Mouse (Mus musculus) bone marrow macrophage, adult 2 months (primary cell): ENCODE results near the gene Ggps1.
A peak's percentile ranks its signal among the peaks of the same experiment; 100 is the strongest.

Experiments
- CTCF ChIP-seq: IDR thresholded peaks from 2 replicates; pipeline ENCODE4 v1.5.1; 2012; ENCODE audit warnings: low read depth, mild to moderate bottlenecking, low read length, moderate library complexity
- POLR2A ChIP-seq: IDR thresholded peaks from 2 replicates; pipeline ENCODE4 v1.6.1; 2012; ENCODE audit warnings: mild to moderate bottlenecking, low read depth, low read length, borderline replicate concordance

DNA sequence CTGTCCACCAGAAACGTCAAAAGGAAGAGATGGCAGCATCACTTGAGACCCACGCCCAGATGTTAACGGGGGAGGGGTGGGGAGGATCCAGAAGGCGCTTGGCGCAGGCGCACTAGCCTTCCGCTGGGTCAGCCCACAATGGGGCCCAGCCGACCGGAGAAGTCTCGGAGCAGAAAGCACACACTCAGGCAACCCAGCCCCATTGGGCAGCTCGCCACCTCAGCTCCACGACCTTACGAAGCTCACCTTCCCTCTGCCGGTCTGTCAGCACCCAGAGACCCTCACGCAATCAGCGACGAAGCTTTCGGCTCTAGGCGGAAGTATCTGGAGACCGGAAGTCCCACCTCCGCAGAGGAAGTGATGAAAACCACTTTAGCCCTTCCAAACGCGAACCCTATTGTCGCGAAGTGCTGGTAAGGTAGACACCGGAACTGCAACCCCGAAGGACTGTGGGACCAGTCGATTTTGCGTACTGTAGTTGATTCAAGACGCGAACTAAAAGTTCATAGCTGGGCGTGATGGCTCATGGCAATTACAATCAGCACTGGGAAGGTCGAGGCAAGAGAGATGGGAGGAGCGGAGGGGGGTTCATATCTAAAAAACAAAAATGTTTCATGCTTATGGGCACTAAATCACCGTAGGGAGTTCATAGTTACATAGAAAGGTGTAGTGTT is 23.9 kb downstream of the Ggps1 start, which contains the start of gene Tbce:
- TF ChIP-seq POLR2A (peak; percentile 64; the same call in 1 of the 2 replicates), CTCF (no peak)
